Mouse (Mus musculus) limb, embryonic 14.5 days (tissue): Measurements from ENCODE around the gene Bpifb9a. TPM values are rescaled to one million over a fixed set of nuclear protein-coding genes. Genes with fewer than 3 reads are reported as not detected.

Source experiments
- polyA plus RNA-seq, 2 experiments: library from polyadenylated mRNA; depleted of rRNA in 1 of 2; stranded (reverse) in 1 of 2; unstranded in 1 of 2; fragments of >200 nt; fragmentation: Nextera tagmentation in 1 of 2; extraction: Ambion mirVana in 1 of 2; gene quantifications; 2 replicates each; pipeline versions ENCODE4 v1.2.1 to v1.2.3; 2012 to 2014

Gene Bpifb9a
- polyA plus RNA-seq, 2 experiments: not detected

Other genes with a start within 250 kb of the Bpifb9a start
- not detected in 2 replicates for gene Bpifa2, start 249.6 kb upstream of the Bpifb9a start, polyA plus RNA-seq (2012; rRNA removed)
- not detected in 2 replicates for gene Bpifa2, start 249.6 kb upstream of the Bpifb9a start, polyA plus RNA-seq (2014; fragmentation: Nextera tagmentation; extraction: Ambion mirVana)
- gene Bpifa3, start 127.5 kb upstream of the Bpifb9a start, polyA plus RNA-seq (2012; rRNA removed): not detected in 2 replicates
- gene Bpifa3, start 127.5 kb upstream of the Bpifb9a start, polyA plus RNA-seq (2014; fragmentation: Nextera tagmentation; extraction: Ambion mirVana): not detected in 2 replicates
- gene Bpifa1, start 115.0 kb upstream of the Bpifb9a start, polyA plus RNA-seq (2012; rRNA removed): 0.09 TPM in 1 of 2 replicates, not detected in the other
- not detected in 2 replicates for gene Bpifa1, start 115.0 kb upstream of the Bpifb9a start, polyA plus RNA-seq (2014; fragmentation: Nextera tagmentation; extraction: Ambion mirVana)
- gene Bpifa5, start 95.2 kb upstream of the Bpifb9a start, polyA plus RNA-seq (2012; rRNA removed): not detected in 2 replicates
- gene Bpifa5, start 95.2 kb upstream of the Bpifb9a start, polyA plus RNA-seq (2014; fragmentation: Nextera tagmentation; extraction: Ambion mirVana): not detected in 2 replicates
- gene Bpifb1, start 67.0 kb upstream of the Bpifb9a start, polyA plus RNA-seq (2012; rRNA removed): not detected in 2 replicates
- gene Bpifb1, start 67.0 kb upstream of the Bpifb9a start, polyA plus RNA-seq (2014; fragmentation: Nextera tagmentation; extraction: Ambion mirVana): 0.26 TPM in 1 of 2 replicates, not detected in the other
- gene Bpifb5, start 34.1 kb upstream of the Bpifb9a start, polyA plus RNA-seq (2012; rRNA removed): 0.74 and 0.97 TPM in 2 replicates
- 0.32 and 0.48 TPM in 2 replicates for gene Bpifb5, start 34.1 kb upstream of the Bpifb9a start, polyA plus RNA-seq (2014; fragmentation: Nextera tagmentation; extraction: Ambion mirVana)
- gene Bpifb9b, start 49.4 kb downstream of the Bpifb9a start, polyA plus RNA-seq (2012; rRNA removed): not detected in 2 replicates
- gene Bpifb9b, start 49.4 kb downstream of the Bpifb9a start, polyA plus RNA-seq (2014; fragmentation: Nextera tagmentation; extraction: Ambion mirVana): not detected in 2 replicates
- 16.6 and 20.0 TPM in 2 replicates for gene Cdk5rap1, start 115.2 kb downstream of the Bpifb9a start, polyA plus RNA-seq (2012; rRNA removed)
- 9.0 and 13.0 TPM in 2 replicates for gene Cdk5rap1, start 115.2 kb downstream of the Bpifb9a start, polyA plus RNA-seq (2014; fragmentation: Nextera tagmentation; extraction: Ambion mirVana)
- gene Snta1, start 150.2 kb downstream of the Bpifb9a start, polyA plus RNA-seq (2012; rRNA removed): 11.0 and 14.9 TPM in 2 replicates
- gene Snta1, start 150.2 kb downstream of the Bpifb9a start, polyA plus RNA-seq (2014; fragmentation: Nextera tagmentation; extraction: Ambion mirVana): 5.0 and 5.2 TPM in 2 replicates
- gene Cbfa2t2, start 178.6 kb downstream of the Bpifb9a start, polyA plus RNA-seq (2012; rRNA removed): 26.4 and 36.0 TPM in 2 replicates
- gene Cbfa2t2, start 178.6 kb downstream of the Bpifb9a start, polyA plus RNA-seq (2014; fragmentation: Nextera tagmentation; extraction: Ambion mirVana): 35.7 and 40.0 TPM in 2 replicates